Mouse (Mus musculus) frontal cortex, postnatal 25 days (tissue): ENCODE results near the gene F11r.

Experiments
- DNase-seq, 2 experiments: peaks; one replicate each; pipeline ENCODE4 v3.0.0; 2022; ENCODE audit warnings: low spot score in 2 of 2

F11r gene

DNA sequence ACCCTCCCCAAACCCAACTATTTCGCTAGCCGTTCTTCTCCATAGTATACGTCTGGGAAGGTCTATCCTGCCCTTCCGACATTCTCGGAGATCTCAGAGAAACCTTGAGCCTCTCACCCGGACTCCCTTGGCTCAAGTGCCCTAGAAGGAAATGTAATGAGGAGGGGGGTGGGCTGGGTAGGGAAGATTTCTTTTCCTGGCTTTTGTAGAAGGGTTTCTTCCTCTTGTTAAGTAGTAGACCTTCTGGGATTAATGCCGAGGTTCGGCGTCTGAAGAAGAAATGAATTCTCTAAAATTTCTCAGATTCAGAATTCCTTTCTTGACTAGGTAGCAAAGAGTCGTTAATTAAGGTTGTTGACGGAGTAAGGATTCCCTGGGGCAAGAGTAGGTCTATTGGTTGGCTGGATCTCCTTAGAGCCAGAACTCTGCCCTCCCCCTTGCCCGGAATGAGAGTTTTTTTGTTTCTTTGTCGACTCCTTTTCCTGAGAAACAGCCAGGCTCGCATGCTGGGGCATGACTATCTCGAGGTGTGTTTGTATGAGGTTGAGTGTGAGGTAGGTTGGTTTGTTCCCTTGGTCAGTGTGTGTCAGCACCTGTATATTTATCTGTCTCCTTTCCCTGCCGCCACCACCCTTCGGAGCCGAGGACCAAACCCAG is 807 bp downstream of the F11r start:
- no peak for DNase-seq

DNA sequence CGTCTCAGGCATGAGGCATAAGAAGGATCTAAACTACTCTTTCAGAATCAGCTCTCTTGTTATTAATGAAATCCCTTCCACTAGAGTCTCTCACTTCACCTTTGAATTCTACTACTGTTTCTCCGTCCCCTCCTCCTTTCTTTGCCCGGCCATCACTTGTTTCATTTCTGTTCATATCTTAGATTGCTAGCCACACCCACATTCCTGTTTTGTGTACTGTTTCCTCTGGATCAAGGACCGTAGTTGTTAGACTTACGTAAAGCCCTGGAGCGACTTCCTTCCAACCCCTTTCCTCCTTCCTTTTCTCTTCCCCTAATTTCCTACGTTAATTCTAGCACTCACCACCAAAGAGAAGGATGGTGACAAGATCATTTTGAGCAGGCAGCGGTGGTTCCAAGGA is 1.7 kb downstream of the F11r start:
- DNase-seq = no peak

DNA sequence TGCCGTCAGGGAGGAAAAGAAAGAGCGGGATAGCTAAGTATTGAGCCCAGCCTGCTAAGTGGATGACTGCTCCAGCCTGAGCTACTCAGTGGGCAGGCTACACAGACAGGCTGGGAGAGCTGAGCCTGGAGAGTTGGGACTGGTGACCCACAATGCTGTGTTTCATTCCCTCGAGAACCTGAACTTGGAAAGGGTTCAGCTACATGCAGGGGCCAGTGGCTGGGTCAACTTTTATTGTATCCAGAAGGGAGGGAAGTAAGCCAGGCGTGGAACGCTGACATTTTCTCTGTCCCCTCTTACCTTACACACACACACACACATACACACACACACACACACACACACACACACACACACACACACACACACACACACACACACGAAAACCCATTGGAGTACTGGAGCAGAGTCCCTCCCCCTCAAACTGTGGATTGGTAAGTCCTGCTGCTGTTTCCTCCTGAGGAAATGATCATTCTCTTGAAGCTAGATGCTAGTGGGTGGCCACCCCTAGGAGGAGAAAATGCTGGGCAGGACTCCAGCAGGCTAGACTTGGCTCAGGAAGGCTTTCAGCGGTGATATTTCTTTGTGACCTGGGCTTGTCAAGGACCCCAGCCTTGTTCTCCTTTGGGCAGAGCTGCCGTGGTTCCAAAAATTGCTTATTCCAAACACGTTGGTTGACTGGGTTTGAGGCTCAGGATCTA is 2.8 kb downstream of the F11r start:
- no peak for DNase-seq

DNA sequence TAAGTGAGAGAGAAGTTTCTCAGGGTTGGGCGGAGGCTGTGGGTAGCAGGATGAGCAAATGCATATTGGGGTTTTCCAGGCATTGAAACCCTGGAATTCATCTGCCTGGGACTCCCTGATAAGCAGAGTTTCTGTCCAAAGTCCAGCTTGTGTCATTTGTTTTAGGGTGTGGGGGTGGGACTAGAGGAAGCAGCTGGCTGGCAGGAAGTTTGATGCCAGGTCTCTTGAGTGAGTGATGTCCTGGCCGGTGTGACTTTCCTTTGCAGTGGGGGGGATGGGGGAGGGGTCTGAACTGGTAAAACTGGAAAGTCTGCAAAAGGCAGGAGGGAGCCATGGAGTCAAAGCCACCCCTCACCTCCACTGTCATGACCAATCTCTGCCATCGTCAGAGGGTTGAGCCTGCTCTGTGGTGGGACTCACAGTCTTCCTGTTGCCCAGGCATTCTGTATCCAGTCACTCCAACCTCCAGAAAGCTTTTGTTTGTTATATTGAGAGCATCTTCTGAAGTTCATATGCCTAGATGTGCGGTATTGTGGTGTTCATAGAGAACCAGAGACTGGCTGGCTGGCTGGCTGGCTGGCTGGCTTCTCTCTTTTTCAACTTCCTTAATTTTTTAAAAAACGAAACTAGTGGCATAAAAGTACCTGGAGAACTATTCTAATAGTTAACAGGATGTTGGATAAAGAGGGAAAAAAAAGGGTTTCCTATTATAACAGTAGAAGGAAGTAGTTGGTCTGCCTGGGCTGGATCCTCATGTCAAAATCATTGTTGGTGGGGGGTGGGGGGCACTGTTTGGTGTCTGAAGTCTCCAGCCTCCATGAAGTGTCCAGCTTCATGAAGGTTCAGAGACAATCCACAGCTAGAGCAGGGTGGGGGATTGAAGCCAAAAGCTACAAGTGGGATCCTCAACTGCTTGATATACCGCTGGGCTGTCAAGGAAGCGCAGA is 4.4 kb downstream of the F11r start:
- DNase-seq = no peak

DNA sequence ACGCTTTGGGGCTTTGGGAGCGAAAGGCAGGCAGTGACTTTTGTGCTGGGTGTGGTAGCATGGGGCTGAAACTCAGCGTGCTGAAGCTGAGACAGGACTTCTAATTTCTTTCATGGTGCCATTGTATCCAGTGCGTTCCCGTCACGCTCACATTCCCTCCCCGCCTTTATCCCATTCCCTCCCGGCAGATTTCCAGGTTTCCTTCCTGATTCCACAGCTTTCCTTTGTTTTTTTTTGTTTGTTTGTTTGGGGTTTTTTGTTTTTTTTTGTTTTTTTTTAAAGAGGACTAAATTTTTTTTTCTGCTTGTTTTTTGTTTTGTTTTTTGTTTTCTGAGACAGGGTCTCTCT is 5.1 kb downstream of the F11r start:
- no peak for DNase-seq

DNA sequence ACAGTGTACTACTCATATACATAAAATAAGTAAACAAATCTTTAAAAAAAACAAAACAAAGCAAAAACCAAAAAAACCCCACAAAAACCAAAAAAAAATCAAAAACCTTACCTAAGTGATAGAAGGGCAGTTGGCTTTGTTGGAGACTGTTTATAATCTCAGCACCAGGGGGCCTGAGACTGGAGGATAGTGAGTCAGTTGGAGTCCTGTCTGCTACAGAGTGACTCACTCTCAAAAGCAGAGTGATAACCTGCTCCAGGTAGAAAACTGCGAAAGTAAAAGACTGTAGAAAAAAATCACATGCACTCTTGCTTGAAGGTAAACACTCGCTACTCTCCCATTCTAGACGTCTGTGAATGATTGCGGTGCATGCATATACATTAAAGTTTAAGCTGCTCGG is 7.7 kb downstream of the F11r start:
- DNase-seq = no peak

DNA sequence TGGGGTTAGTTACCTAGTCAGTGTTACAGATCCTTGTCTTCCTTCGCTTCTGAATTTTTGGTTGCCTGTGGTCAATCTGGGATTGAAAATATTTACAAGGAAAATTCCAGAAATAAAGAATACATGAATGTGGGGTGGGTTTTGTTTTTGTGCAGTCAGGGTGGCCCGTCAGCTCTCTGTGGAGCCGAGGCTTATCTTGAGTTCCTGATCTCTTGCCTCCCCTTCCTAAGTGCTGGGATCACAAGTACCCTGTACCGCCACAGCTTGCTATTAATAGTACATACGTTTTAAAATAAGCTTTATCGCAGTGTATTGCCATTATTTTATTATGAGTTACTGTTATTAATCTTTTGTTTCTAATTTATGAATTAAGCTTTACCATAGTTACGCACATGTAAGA is 9.5 kb downstream of the F11r start:
- no peak for DNase-seq

DNA sequence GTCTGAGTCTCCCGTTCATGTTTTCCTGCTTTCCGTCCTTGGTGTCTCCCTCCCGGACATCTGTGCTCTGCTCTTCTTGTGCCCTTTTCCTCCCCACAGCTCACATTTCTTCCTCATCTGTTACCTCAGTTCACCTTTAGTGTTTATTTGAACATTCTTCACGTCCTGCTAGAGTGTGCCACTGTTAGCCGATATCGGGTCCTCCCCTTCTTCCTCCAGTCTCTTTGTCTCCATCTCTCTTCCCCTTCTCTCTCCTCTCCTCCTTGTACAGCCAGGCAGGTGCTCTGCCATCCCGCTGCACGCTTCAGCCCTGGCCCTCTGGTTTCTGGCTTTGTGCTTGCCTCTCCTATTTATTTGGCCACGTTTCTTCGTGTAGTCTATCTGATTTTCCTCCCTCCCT is 10.4 kb downstream of the F11r start:
- no peak for DNase-seq

DNA sequence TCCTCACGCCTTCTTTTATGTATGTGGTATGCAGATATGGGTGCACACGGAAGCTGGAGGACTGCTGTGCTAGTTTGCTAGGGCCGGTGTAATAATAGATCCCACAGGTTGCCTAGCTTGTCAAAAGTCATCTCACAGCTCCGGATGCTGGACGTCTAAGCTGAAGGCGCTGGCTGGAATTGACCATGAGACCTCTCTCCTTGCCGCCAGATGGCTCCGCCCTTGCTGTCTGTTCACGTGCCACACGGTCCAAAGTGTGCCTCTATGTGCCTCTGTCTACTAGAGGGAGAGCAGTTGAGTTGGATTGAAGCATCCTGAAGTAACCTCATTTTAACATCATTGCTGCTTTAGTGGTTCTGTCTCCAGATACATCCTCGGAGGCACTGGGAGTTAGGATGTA is 12.7 kb downstream of the F11r start:
- no peak for DNase-seq

DNA sequence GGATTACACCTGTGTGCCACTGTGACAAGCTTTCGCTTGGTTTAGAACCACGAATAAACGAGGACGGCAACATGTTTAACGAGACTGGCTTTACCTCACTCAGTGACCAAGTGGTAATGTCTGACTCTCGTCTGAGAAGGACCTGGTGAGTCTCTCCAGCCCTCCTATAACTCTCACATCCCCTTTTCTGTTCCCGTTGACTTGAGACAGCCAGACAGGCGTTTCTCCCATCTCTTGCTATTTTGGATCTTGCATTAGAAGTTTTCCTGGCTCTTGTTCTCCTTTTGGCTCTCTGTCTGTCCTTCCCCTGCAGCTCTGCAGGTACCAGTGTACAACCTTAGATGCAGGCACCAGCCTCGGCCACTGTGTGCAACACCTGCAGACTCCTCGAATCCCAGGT is 13.7 kb downstream of the F11r start:
- DNase-seq = no peak

DNA sequence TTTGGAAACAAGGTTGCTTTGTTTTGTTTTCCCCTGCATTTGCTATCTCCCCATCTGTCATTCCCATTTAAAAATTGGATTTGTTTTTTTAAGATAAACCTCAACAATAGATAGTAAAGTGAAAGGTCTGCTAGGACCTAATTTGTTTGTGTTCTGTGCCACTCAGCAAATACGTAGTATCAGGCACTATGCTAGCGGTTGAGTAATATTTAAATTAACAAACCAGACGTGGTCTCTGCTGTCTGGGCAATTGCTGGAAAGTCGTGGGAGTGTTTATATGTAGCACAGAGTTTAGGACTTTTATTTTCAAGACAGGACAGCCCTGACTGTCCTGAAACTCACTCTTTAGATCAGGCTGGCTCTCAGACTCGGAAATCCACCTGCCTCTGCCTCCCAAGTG is 15.2 kb downstream of the F11r start:
- DNase-seq = no peak

DNA sequence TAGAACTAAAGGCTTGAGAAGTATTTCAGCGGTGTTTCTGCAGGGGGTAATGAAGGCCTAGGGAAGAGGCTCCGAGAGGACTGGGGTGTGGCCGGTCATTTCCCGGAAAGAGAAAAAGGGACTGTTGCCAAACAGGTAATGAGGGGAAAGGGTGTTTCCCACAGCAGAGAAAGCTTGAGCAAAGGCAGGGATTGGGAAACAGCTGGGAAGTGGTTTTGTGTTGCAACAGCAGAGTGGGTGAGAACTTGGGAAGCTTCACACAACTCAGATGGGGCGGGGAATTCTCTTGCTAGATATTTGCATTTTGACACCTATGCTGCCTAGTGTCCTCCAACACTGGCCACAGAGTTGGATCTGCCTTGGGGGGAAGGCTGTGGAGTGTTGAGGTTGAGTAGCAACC is 15.6 kb downstream of the F11r start:
- no peak for DNase-seq

DNA sequence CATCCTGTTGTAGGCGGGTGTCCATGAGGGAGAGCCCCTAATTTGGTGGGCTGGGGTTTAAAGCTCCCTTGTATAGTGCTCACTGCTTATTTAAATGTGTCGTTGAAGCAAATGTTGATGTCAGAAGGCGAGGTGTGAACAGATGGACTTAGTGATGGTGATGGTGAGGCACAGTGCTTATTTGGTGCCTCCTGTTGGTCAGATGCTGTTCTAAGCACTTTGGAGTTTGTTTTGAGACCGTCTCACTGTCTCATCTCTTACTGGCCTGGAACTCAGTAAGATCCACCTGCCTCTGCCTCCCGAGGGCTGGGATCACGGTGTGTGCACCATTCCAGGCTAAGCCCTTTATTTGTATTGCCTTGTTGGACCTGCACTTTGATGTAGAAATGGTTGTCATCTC is 17.6 kb downstream of the F11r start:
- no peak for DNase-seq

DNA sequence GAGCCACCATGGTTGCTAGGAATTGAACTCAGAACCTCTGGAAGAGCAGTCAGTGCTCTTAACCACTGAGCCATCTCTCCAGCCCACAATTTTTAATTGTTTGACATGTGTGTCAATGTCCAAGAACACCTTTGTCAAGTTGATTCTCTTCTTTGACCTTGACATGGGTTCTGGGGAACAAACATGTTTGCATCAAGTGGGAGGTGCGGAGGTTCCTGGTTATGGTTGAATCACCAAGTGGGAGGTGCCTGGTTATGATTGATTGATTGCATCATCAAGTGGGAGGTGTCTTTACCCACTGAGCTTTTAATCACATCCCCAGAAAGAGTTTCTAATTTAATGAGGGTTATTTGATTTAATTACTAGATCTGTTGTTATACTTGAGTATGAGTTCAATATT is 20.2 kb downstream of the F11r start:
- no peak for DNase-seq

DNA sequence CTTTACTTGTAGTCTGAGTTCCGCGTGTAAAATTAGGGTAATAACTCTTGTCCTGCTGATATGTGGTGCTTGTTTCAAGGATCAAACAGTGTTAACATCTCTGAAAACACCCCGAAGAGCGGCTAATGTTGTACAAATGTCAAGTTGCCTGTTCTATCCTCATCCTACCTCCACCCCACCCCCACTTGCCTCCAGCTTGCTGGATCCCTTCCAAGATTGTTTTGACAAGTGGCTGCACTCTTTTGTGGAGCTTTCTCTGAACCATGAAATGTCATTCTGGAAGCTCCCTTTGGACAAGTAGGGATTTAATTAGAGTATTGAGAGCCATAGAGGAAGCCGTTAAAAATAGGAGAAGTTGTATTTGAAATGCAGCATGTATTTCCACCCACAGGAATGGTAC is 22.5 kb downstream of the F11r start:
- DNase-seq = no peak

DNA sequence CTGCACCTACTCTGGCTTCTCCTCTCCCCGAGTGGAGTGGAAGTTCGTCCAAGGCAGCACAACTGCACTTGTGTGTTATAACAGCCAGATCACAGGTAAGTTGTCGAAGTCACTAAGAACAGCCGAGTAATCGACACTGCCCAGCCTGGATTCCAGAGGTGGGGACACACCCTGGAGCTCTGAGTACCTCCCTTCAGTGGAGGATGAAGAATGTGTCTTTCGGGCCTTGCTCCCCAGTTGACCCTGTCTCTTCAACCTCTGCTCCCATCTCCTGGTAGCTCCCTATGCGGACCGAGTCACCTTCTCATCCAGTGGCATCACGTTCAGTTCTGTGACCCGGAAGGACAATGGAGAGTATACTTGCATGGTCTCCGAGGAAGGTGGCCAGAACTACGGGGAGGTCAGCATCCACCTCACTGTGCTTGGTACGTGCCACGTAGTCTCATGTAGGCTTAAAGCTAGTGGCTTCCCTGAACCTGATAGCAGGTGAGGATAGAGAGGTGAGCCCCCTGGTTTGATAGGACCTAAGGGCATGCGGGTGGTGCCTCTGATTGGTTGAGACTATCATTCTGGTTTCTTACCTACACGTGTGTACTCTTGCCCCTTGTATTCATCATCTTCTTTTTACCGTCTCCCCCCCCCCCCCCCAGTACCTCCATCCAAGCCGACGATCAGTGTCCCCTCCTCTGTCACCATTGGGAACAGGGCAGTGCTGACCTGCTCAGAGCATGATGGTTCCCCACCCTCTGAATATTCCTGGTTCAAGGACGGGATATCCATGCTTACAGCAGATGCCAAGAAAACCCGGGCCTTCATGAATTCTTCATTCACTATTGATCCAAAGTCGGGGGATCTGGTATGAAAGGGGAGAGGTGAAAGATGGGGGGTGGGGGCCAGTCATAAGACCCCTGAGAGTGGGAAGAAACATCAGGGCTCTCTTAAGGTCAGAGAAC is 23.5 kb downstream of the F11r start:
- no peak for DNase-seq

DNA sequence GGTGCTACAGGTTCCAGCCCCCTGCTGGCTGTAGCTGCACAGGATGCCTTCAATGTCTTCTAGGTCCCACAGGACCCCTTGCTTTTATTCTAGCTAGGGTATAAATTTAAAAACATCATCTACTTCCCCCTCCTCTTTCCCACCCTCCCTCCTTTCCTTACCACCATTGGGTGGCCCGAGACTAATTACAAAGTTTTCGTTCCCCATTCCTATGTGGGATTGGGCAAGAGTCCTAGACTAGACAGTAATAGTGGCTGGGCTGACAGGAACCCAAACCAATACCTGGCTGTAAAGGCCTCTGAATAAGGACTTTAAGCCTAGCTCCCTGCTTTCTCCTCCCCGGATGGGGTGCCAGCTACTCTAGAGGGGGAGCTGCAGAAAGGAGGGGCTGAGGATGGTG is 25.8 kb downstream of the F11r start:
- DNase-seq = no peak

DNA sequence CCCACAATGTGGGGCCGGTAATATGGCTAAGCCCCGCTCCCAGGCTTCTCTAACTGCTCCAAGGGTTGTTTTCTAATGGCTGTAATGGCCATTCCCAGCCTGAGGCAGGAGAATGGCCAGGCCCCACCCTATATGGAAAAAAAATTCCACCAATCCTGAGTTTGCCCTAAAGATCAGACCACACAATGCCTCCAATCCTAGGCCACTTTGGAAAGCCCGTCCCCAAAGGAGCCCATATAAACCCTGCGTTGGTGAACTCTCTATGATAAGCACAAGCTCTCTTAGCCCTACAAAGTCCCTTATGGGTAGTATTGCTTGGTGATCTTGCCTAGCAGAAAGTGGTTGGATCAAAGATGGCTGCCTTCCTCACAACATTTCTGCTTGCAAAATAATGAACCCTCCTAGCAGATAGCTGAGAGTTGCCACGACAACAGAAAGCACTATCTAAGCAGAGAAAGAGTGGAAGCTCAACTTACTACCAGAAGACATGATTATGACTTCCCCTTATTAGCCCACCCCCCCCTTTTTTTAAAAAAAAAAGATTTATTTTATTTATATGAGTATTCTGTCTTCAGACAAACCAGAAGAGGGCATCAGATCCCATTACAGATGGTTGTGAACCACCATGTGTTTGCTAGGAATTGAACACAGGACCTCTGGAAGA is 28.5 kb downstream of the F11r start:
- DNase-seq = no peak

DNA sequence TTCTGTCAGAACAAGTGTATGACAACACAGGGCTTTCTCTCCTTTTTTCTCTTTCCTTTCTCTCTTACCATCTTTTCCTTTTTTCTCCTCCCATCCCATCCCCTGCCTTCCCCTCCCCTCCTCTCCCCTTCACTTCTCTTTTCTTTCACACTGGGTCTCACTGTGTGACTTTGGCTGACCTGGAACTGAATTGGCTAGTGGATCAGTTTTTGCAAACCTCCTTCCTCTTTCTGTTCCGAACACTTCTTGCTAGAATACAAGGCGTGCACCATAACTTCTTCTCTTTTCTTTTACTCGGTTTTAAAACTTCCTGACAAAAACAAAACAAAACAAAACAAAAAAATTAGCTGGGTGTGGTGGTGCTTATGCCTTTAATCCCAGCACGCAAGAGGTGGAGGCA is 29.2 kb downstream of the F11r start:
- DNase-seq = no peak

DNA sequence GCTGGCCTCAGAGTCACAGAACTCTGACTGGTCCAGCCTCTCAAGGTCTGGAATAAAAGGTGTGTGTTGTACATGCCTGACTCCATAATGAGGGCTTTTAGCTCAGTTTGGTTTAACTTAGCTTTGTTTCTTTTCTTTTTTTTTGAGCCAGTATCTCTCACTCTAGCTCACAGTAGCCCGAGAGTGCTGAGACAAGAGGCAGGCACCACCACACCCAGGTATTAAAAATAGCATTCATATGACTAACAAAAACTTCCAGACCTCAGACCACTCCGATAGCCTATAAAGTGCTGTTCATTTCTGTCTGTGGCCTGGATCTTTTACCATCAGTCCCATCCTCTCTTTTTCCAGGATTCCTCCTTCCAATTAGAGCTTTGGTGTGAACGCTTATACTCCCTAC is 32.3 kb downstream of the F11r start:
- no peak for DNase-seq

DNA sequence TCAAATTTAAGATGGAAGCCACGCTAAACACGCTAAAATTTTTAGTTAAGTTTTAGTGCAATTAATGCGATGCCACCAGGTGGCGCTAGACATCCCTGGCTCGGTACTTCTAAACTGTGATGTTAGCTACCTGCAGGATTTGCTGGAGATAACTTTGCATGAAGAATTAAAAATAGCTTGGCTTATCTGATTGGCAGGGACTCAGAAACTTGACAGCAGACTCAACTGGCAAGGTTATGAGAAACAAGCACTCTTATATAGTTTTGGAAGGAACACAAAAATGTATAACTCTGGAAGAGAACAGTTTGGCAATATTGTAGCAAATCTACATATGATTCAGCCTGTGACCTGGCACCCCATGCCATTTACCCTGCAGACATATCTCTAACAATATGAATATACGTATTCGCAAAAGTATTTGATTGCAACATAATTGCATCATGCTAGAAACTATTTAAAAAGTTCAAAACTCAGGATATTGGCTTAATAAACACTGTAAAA is 33.1 kb downstream of the F11r start:
- DNase-seq = peak; percentile 26 to 44
